Mouse (Mus musculus) testis, adult 2 months (tissue): ENCODE measurements around the gene Tspan33. TPM values are rescaled to one million over a fixed set of nuclear protein-coding genes. Genes with fewer than 3 reads are reported as not detected.

Experiments used
- H3K27ac ChIP-seq: fragments of 200-500 bp; 2 replicates; pipeline ENCODE4 v1.5.1; 2012; ENCODE audit warnings: low read depth, low read length; ENCODE audit not compliant: control insufficient read depth, insufficient read depth
- H3K27me3 ChIP-seq: fragments of 200-500 bp; 2 replicates; pipeline ENCODE4 v1.6.1; 2012; ENCODE audit warnings: mild to moderate bottlenecking, low read length, moderate library complexity; ENCODE audit not compliant: control insufficient read depth, insufficient read depth
- H3K36me3 ChIP-seq: fragments of 200-500 bp; 2 replicates; pipeline ENCODE4 v1.6.1; 2012; ENCODE audit warnings: mild to moderate bottlenecking, low read length; ENCODE audit not compliant: control insufficient read depth, insufficient read depth
- H3K4me1 ChIP-seq: fragments of 200-500 bp; 2 replicates; pipeline ENCODE4 v1.6.1; 2012; ENCODE audit warnings: low read length; ENCODE audit not compliant: control insufficient read depth, insufficient read depth
- H3K4me3 ChIP-seq: fragments of 200-500 bp; 2 replicates; pipeline ENCODE4 v1.5.1; 2012; ENCODE audit warnings: low read depth, mild to moderate bottlenecking, low read length, moderate library complexity, mixed read lengths; ENCODE audit not compliant: control insufficient read depth
- CTCF ChIP-seq: fragments of 200-500 bp; IDR thresholded peaks from 2 replicates; pipeline ENCODE4 v1.5.1; 2012; ENCODE audit warnings: low read depth, mild to moderate bottlenecking, inconsistent platforms, low read length, moderate library complexity; ENCODE audit not compliant: control insufficient read depth, insufficient read depth, insufficient replicate concordance
- POLR2A ChIP-seq: fragments of 200-500 bp; IDR thresholded peaks from 2 replicates; pipeline ENCODE4 v1.6.1; 2012; ENCODE audit warnings: low read depth, mild to moderate bottlenecking, inconsistent platforms, low read length, moderate library complexity; ENCODE audit not compliant: control insufficient read depth
- polyA plus RNA-seq: library from polyadenylated mRNA; depleted of rRNA; stranded (reverse); fragments of >200 nt; gene quantifications from 2 replicates; pipeline ENCODE4 v1.2.3, GENCODE M21; 2012

Gene Tspan33
- polyA plus RNA-seq, 1 experiment, result 10.8 TPM

- H3K36me3 ChIP-seq, result no peaks in the 10 kb centered on the region
- no peak overlapping the region for H3K4me3 ChIP-seq
- TF ChIP-seq CTCF, result no peak
- no peak for TF ChIP-seq POLR2A
- H3K27me3 ChIP-seq, result no peaks in the 10 kb centered on the region
- H3K4me1 ChIP-seq, result peaks cover 8% of the 10 kb centered on the region
- no peak overlapping the region for H3K27ac ChIP-seq
Observed at GRCm38 (mm10) chr6:29716624-29717365, 22.8 kb downstream of the Tspan33 start.

- Histone ChIP-seq H3K36me3 (no peaks in the 10 kb centered on the region), H3K27me3 (no peaks in the 10 kb centered on the region), H3K27ac (no peak overlapping the region), H3K4me1 (peaks cover 8% of the 10 kb centered on the region), H3K4me3 (no peak overlapping the region)
- no peak for TF ChIP-seq POLR2A
- no peak for TF ChIP-seq CTCF
Observed at GRCm38 (mm10) chr6:29717541-29717940, 23.5 kb downstream of the Tspan33 start.

- peaks cover 8% of the 10 kb centered on the region for H3K4me1 ChIP-seq
- TF ChIP-seq POLR2A (no peak), CTCF (no peak)
- H3K36me3 ChIP-seq, result no peaks in the 10 kb centered on the region
- H3K4me3 ChIP-seq, result no peak overlapping the region
- 0 out of 2 replicates have a peak overlapping the region, but pooled peaks have one; percentile 3 for H3K27ac ChIP-seq
- H3K27me3 ChIP-seq, result no peaks in the 10 kb centered on the region
Observed at GRCm38 (mm10) chr6:29717952-29718521, 24.0 kb downstream of the Tspan33 start.

GRCm38 (mm10) chr6:29718894-29719329 lies 24.9 kb downstream of the Tspan33 start:
- Histone ChIP-seq H3K36me3 (no peaks in the 10 kb centered on the region), H3K27ac (no peak overlapping the region), H3K27me3 (no peaks in the 10 kb centered on the region), H3K4me1 (peaks cover 8% of the 10 kb centered on the region), H3K4me3 (no peak overlapping the region; the same call in 1 of the 2 replicates)
- TF ChIP-seq CTCF (no peak), POLR2A (no peak)

GRCm38 (mm10) chr6:29721890-29722289 lies 27.9 kb downstream of the Tspan33 start:
- Histone ChIP-seq H3K4me3 (no peak overlapping the region), H3K36me3 (no peaks in the 10 kb centered on the region), H3K27ac (no peak overlapping the region), H3K27me3 (no peaks in the 10 kb centered on the region), H3K4me1 (peaks cover 8% of the 10 kb centered on the region)
- TF ChIP-seq CTCF, result no peak
- TF ChIP-seq POLR2A, result no peak

- TF ChIP-seq CTCF (no peak), POLR2A (no peak)
- H3K4me1 ChIP-seq, result no peaks in the 10 kb centered on the region
- no peaks in the 10 kb centered on the region for H3K36me3 ChIP-seq
- H3K27ac ChIP-seq, result no peak overlapping the region
- no peak overlapping the region for H3K4me3 ChIP-seq
- H3K27me3 ChIP-seq, result no peaks in the 10 kb centered on the region
Observed at GRCm38 (mm10) chr6:29726576-29727200, 32.7 kb downstream of the Tspan33 start.

- Histone ChIP-seq H3K36me3 (no peaks in the 10 kb centered on the region), H3K27ac (no peak overlapping the region)
- TF ChIP-seq POLR2A (no peak), CTCF (no peak)
Observed at GRCm38 (mm10) chr6:29728035-29728434, 34.0 kb downstream of the Tspan33 start.

More at GRCm38 (mm10) chr6:29728035-29728434, 34.0 kb downstream of the Tspan33 start:
- H3K27me3 ChIP-seq, result no peaks in the 10 kb centered on the region
- no peak overlapping the region for H3K4me3 ChIP-seq
- no peaks in the 10 kb centered on the region for H3K4me1 ChIP-seq
